Mouse (Mus musculus): ENCODE measurements at regions not wholly inside any gene's neighbourhood (a gene's known extent, or its start where the extent isn't known, plus 50 kb on each side); places are given as distances from the start of the nearest gene placed in this dataset.

DNA sequence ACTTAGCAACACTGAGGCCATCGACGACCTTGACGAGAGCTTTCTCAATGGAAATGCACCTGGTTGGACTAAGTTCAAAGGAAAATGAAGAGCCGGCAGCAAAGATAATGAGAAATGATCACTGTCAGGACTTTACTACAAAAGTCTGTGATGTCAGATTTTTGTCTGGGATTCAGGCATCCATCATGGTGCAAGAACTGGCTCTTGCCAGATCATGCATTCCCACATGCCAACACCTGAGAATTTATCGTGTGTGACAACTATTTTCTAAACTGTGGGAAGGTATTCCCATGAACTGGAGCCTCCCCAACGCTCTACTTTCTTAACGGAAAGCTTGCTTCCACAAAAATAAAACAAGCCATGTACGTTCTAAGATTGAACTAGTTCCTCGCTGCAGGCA is 58.1 kb downstream of the Irx6 start:
- DNase-seq: no peak

DNA sequence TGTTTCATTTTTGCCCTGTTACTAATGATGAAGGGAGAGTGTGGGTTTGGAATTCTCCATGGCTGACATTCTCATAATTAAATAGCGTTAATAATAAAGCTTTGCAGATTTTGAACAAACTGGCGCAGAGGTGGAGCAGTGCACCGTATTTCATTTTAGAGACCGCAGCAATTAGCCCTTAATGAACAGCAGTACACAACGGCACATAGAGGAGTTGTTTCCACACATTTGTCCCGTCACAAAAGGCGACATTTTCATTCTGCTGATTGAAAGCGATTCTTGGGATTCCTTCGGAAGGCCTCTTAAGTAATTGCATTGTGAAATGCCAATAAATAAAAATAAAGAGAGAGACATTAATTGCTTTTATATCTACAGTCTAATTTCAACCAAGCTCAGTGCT is 61.6 kb downstream of the Irx6 start:
- DNase-seq: no peak

DNA sequence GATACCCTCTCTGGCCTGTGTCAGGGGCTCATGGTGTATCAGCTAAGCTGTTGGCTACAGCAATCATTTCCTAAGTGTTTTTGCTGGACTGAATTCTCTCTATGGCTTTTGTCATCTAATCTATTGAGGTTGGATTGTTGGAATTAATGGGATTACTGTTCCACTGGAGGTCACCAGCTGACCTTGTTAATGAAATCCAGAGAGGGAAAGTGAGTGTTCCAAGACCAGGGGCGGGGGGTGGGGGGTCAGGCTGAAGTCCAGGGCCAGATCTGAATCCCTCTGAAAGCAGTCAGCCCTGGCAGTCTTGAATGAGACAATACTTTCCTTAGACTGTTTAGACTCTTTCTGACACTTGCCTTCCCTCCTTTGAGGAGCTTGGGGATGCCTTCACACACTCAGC is 64.0 kb downstream of the Irx6 start:
- no peak for DNase-seq

DNA sequence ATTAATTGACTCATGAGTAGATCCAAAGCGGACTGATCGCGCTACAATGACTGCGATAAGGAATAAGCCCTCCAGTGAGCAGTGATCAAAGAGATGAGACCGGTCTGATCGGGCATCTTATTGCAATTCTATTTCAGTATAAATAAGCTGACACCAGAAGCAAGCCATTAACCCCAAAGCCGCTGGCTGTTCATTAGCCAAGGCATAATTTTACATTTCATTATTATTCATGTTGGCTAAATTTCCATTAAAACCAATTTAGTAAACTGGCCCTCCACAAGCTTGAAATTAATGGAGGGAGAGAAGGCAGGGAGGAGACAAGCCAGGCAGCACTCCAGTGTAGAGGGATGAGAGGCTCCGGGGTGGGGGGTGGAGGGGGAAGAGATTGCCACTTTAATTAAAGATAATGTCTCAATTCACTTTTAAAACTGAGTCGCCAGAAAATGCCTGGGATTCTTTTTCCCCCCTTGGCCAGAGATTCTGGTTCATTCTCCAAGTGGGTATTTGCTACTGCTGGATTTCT is 66.3 kb downstream of the Irx6 start:
- no peak for DNase-seq

DNA sequence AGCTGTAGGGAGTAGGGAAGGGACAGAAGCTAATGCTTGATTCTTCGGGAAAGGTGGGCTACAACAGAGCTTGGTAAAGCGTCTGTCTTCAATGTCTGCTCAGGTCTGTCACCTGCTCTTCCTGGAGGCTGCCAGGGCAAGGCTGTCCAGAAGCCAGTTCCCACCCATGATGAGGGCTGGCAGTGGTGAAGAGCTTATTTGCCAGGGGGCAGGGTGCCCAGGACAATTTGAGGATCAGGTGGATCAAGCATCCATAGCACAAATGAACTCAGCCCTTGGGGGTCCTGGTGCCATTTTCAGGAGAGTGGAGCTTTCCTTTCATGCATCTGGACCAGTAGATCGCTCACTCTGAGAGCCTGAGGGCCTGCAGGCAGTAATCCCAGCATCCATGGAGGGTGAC is 67.7 kb downstream of the Irx6 start:
- peak; percentile 85 to 87 for DNase-seq

DNA sequence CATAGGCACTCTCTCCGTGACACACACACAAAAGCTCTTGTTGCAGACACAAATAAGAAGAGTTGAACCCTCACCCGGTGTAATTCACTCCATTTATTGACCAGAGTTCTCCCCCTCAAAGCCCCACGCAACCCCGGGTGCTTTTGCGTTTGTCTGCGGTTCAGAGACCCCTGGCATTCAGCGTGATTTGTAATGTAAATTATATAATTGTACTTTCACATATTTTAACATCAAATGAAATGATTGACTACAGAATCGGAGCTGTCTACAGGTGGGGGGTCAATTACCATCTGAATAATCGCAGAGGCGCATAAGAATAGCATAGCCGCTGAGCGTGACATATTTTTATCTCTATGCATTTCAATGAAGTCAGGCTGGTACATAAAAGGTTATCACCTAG is 69.0 kb downstream of the Irx6 start:
- DNase-seq: no peak

DNA sequence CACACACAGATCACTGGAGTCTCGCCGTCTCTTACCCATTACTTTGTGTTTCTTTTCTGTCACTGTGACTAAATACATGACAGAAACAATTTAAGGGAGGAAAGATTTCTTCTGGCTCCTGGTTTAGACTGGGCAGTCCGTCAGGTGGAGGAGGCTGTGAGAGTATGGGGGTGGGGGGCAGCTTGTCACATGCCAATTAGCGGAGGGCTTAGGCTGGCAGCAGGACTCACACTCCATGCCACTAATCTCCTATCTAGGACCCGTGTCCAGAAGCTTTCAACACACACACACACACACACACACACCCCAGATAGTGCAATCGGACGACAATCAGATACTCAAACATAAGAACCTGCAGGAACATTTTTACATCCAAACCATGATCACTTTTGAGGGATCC is 73.0 kb downstream of the Irx6 start:
- DNase-seq: peak; percentile 52 to 65

DNA sequence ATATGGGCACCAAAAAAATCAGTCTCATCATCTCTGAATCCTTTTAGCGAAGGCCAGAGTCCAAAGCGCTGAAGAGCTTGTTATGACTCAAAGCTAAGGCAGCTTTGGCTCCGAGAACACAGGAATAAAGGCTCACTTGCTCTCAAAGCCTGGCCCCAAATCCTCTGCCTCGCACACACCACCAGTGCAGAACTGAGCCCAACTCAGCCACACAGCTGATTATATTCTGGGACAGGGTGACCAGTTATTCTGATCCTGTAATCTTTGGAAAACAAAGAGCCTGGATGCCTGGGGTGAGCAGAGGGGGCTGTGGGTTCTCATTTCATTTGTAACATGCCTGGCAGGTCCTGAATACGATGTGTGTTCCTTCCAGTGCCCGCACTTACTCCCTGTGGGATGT is 73.9 kb downstream of the Irx6 start:
- DNase-seq: peak; percentile 18 to 29

DNA sequence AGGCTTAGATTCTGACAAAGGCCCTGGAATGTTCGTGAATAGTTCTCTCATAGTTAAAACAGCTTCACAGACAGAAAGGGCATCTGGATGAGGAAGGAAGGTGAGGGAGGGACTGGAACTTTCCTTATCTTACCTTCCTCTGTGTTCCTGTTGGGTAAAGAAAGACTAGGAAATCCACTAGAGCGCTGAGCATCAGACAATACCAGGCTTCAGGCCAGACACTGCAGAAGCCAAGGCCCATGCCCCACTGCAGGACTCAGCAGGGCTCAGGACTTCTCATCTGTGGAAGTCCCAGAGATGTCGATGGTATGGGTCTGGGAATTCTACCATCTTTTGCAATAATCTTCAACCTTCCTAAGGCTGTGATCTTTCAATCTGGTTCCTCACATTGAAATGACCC is 67.2 kb upstream of the Mmp2 start:
- no peak for DNase-seq

DNA sequence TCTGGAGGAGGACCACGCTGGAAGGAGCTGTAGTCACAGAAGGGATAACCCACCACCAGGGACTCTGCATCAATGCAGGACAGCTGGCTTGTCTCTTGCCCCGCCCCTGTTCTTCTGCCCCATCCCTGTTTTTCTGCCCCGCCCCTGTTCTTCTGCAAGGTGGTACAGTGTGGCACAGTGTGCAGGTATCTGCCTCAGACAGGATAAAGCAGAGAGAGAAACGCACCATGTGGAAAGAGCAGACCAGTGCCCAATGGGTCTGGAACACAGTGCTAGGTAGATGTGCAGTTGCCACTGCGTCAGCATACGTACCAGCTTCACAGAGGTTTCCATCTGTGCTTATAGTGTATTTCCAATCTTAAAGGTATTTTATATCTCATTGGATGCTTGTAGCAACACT is 66.2 kb upstream of the Mmp2 start:
- no peak for DNase-seq

DNA sequence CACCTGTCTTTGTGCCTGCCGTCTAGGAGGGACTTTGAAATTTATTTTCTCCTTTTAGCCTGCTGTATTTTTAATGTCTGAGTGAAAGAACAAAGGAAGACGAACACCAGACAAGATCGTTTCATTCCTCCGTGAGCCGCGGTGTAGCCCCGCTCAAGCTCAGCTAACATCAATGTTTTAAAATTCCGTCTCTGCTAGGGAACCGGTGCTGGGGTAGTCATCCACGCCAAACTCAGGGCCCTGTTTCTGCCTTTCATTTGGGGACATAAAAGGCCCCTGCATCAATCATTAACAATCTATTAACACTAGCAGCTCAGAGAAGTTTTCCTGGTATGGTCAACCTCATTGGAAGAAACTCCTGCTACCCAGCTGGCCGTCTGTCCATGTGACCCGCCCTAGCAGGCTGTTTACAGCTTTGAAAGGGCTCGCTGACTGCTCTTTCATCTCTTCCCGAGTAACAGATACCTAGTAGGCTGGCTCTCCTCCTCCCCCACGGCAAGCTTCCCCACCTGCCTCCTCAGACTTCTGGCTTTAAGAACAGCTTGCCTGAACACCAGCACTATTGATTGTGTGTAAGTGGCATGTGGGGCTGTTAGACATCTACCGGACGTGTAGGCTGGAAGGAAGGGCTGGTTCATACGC is 65.0 kb upstream of the Mmp2 start:
- DNase-seq: no peak

DNA sequence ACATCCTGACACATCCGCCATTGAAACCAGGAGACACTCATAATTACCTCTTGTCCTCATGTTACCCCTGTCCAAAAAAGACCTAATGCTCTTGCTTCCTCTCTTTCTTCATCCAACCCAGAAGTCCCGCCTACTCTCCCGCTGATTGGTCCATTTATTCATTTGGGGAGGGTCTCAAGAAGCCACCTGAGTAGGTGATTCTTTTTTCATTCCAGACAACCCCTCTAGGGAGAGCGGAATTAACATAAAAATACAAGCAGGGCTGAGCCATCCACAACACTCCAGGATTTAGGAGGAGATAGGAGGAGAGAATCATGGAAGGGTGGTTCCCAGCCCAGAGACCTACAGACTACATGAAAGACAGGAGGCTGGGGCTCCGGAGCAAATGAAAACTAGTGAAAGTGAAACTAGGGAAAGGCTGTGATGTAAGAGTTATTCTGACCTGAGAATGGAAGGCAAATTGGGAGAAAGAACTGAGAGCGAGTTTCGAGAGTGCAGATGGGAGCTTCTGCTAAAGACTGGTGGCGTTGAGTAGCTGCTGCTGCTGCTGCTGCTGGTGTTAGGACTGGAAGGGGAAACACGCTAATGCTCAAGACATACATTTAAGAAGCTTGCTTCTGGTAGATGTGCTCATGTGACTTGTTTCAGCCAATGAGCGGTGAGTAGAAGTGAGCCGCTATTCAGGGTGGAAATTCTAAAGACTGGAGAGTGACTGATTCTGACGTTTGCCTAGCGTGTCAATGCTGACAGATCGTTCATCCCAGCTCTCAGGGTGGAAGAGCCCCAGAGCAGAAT is 55.0 kb upstream of the Mmp2 start:
- DNase-seq: no peak

DNA sequence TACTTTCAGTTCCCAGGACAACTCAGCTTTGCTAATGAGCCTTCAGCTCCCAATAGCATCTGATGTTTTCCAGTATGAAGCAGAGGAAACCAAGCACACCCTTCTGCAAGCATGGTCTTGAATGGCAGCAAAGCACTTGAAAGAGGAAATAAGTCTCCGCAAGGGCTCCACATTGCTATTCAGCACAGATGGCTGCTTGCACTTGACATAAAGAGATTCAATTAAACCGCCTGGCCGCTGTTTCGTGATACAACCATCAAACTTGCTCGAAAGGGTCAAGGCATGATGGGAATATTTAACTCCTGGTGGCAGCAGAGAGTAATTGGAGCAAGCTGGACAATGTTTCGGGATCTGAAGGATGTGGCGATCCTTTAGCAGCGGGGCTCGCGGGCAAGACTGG is 54.3 kb upstream of the Mmp2 start:
- DNase-seq: no peak

DNA sequence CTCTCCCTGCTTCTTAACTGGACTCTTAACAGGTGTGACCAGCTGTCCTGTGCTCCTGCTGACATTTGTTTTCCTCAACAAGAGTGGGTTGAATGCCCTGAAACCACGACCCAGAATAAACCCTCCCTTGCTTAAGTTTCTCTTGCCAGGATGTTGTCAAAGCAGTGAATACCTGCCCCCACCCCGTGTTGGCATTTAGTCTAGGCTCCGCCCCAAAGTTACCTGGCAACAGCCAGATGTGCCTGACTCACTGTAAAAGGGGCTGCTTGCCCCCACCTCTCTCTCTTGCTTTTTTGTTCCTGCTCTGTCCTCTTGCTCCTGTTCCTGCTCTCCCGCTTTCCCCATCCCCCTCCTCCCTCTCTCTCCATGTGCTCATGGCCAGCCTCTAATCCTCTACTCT is 51.9 kb upstream of the Mmp2 start:
- no peak for DNase-seq

DNA sequence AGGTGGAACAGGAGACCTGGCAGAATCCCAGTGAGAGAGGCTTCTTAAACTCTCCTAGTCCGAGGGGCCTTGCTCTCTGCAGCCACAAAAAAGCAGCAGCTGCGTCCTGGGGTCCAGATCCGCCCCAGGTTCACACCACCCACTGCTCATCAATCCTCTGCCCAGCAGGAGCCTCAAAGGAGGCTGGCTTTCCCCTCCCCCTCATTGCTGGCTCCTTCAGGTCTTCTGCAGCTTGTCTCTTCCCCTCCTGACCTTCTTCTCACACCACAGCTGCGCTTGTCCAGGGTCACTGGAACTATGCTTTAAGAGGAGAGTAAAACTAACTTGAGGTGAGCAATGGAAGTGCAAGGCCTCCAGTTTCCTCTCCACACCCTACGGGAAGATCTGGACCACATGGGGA is 50.0 kb upstream of the Mmp2 start:
- no peak for DNase-seq

Measured in cerebellum, postnatal 10 days (tissue).